Mouse (Mus musculus): Measurements from ENCODE around the gene Mthfd1l.

DNA sequence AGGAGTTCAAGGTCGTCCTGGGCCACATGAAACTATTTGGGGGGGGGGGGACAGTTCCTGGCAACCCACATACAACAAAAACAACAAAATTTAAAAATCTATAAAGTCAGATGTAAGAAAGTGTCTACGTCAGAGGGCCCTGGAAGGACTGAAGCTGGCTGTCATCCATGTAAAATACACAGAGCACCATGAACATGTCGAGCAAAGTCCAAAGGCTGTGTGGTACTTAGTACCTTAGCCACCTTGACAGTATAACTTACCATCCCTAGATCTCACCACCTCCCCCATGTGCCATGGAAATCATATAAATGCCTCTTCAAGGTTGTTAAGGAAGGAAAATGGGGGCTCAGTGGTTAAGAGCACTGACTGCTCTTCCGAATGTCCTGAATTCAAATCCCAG, 174.0 kb downstream of the Mthfd1l start:
- no peak for TF ChIP-seq POLR2A (IDR thresholded peaks at IDR 0.05; ENCODE audit: insufficient read length, low read depth)
- no peak for TF ChIP-seq SRF (IDR thresholded peaks at IDR 0.05; ENCODE audit: control insufficient read depth, insufficient read length, low read depth)
- TF ChIP-seq USF1 (IDR thresholded peaks at IDR 0.05; ENCODE audit: low read depth), result no peak
- no peak for TF ChIP-seq E2F4 (IDR thresholded peaks at IDR 0.05; ENCODE audit: insufficient read depth)
- no peak for TF ChIP-seq POLR2AphosphoS2 (IDR thresholded peaks at IDR 0.05; ENCODE audit: insufficient read length, low read depth)
- TF ChIP-seq CEBPB (IDR thresholded peaks at IDR 0.05; ENCODE audit: insufficient read depth, poor library complexity, severe bottlenecking), result no peak
- TF ChIP-seq TCF12 (IDR thresholded peaks at IDR 0.05; ENCODE audit: insufficient read depth, poor library complexity, severe bottlenecking), result no peak
- TF ChIP-seq TCF3 (IDR thresholded peaks at IDR 0.05; ENCODE audit: insufficient read length, low read depth), result no peak
- no peak for TF ChIP-seq MYOG (IDR thresholded peaks at IDR 0.05; ENCODE audit: control insufficient read depth in 1 of 3, insufficient read depth in 1 of 3, insufficient read length in 2 of 3, low read depth in 2 of 3)
- TF ChIP-seq REST (IDR thresholded peaks at IDR 0.05; ENCODE audit: insufficient read depth, insufficient read length), result no peak
- TF ChIP-seq MYOD1 (IDR thresholded peaks at IDR 0.05; ENCODE audit: control insufficient read depth in 1 of 3, insufficient read length in 2 of 3, low read depth in 2 of 3), result no peak

All from myocyte (in vitro differentiated cells).